Mouse (Mus musculus) midbrain, postnatal 0 days (tissue): ENCODE data around the gene Olfr800. TPM values are rescaled to one million over a fixed set of nuclear protein-coding genes. Genes with fewer than 3 reads are reported as not detected.

Source experiments
- ATAC-seq: fragments of 200-750 bp; cut with Nextera tagmentation; 2 replicates; pipeline ENCODE4 v1.8.0; 2017; ENCODE audit warnings: moderate number of reproducible peaks, mild to moderate bottlenecking, moderate TSS enrichment, moderate library complexity; ENCODE audit not compliant: low FRiP score
- DNase-seq: peaks from one replicate; pipeline ENCODE4 v3.0.0-alpha.2; 2015; ENCODE audit warnings: low spot score
- H3K27ac ChIP-seq: fragments of 300-500 bp; sonication (generic); 2 replicates; pipeline ENCODE4 v1.5.1; 2014; ENCODE audit warnings: low read depth, mild to moderate bottlenecking, low read length, mixed read lengths
- H3K27me3 ChIP-seq: fragments of 300-500 bp; sonication (generic); 2 replicates; pipeline ENCODE4 v1.6.1; 2014; ENCODE audit warnings: low read length, control low read depth, mixed read lengths; ENCODE audit not compliant: insufficient read depth
- H3K36me3 ChIP-seq: fragments of 300-500 bp; sonication (generic); 2 replicates; pipeline ENCODE4 v1.6.1; 2014; ENCODE audit warnings: low read length, control low read depth, mixed read lengths; ENCODE audit not compliant: insufficient read depth
- H3K4me1 ChIP-seq: fragments of 300-500 bp; sonication (generic); 2 replicates; pipeline ENCODE4 v1.6.1; 2014; ENCODE audit warnings: mild to moderate bottlenecking, control low read depth, antibody characterized with exemption, low read length, mixed read lengths; ENCODE audit not compliant: insufficient read depth
- H3K4me2 ChIP-seq: fragments of 300-500 bp; sonication (generic); 2 replicates; pipeline ENCODE4 v1.6.1; 2014; ENCODE audit warnings: low read depth, mild to moderate bottlenecking, low read length, mixed read lengths; ENCODE audit not compliant: poor library complexity, severe bottlenecking
- H3K4me3 ChIP-seq: fragments of 300-500 bp; sonication (generic); 2 replicates; pipeline ENCODE4 v1.5.1; 2014; ENCODE audit warnings: low read depth, mild to moderate bottlenecking, low read length, moderate library complexity
- H3K9ac ChIP-seq: fragments of 300-500 bp; sonication (generic); replicated peaks from 2 replicates; pipeline ENCODE4 v1.6.1; 2014; ENCODE audit warnings: mild to moderate bottlenecking, low read length, moderate library complexity, mixed read lengths; ENCODE audit not compliant: poor library complexity, severe bottlenecking
- H3K9me3 ChIP-seq: fragments of 300-500 bp; sonication (generic); 2 replicates; pipeline ENCODE4 v1.6.1; 2016; ENCODE audit warnings: low read length, control low read depth
- CTCF ChIP-seq: IDR thresholded peaks from 2 replicates; pipeline ENCODE4 v1.5.1; 2016; ENCODE audit warnings: antibody characterized with exemption, mild to moderate bottlenecking
- WGBS: fragments of 180-500 bp; shearing (Covaris S2); extraction: QIAGEN DNeasy Blood & Tissue Kit; methylation state at CpG from one replicate; pipeline ENCODE4 v1.1.7; 2014; 5-methylcytosine and 5-hydroxymethylcytosine counted together
- polyA plus RNA-seq: library from polyadenylated mRNA; unstranded; fragments of >200 nt; fragmentation: Nextera tagmentation; extraction: Ambion mirVana; gene quantifications from 2 replicates; pipeline ENCODE4 v1.2.1, GENCODE M21; 2015
- total RNA-seq: library from RNA; depleted of rRNA; stranded (reverse); fragments of >200 nt; gene quantifications from 2 replicates; pipeline ENCODE4 v1.2.3, GENCODE M21; 2014; rRNA removed

Olfr800 gene
- total and polyA plus RNA-seq, 2 experiments from 2014 or later = not detected

- Histone ChIP-seq H3K27ac (no peak overlapping the region), H3K4me3 (no peak overlapping the region), H3K36me3 (no peaks in the 10 kb centered on the region), H3K9me3 (no peaks in the 10 kb centered on the region), H3K27me3 (no peaks in the 10 kb centered on the region), H3K4me1 (no peaks in the 10 kb centered on the region), H3K9ac (no peak overlapping the region), H3K4me2 (no peak overlapping the region)
- DNase-seq (no peak), ATAC-seq (no peak)
- no peak for TF ChIP-seq CTCF
- 92% methylated on average over 1 of the region's 1 CpGs for WGBS
Observed at GRCm38 (mm10) chr10:129651763-129652162, 5.7 kb upstream of the Olfr800 start.

DNA sequence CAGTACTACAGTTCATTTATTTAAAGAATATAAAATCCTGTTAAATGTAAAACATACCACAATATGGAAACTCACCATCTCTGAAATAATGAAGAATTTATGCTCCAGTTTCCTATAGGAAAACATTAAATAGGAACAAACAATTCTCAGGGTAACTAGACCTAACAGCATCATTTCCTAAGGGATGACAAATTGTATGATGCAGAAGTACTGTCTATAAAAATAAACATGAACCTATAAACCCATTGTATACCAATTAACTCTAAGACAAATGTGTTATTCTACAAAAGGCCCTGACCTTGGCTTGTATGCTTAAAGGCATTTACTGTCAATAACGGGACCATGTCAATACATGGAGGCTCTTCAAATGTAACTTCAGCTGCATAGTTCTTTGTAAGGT lies 16.3 kb downstream of the Olfr800 start, which contains the start of gene Olfr801:
TSS of gene Olfr801 (minus strand) at position 101 of the 400 bp plus-strand sequence.
- Histone ChIP-seq H3K4me1 (no peaks in the 10 kb centered on the region), H3K9ac (no peak within 1 kb of the TSS), H3K36me3 (no peaks in the 10 kb centered on the region), H3K4me2 (no peak within 1 kb of the TSS), H3K4me3 (no peak within 1 kb of the TSS), H3K9me3 (no peaks in the 10 kb centered on the region), H3K27ac (no peak within 1 kb of the TSS), H3K27me3 (no peaks in the 10 kb centered on the region)
- DNase-seq (no peak), ATAC-seq (no peak)
- WGBS = 83% methylated on average over 1 of the region's 1 CpGs
- TF ChIP-seq CTCF = no peak

GRCm38 (mm10) chr10:129688069-129688468 lies 30.6 kb downstream of the Olfr800 start, which contains the start of gene Olfr802:
Olfr802 (minus strand) TSS chr10:129688169.
- Histone ChIP-seq H3K4me2 (no peak within 1 kb of the TSS), H3K36me3 (no peaks in the 10 kb centered on the region), H3K9me3 (no peaks in the 10 kb centered on the region), H3K4me1 (no peaks in the 10 kb centered on the region), H3K27me3 (no peaks in the 10 kb centered on the region), H3K9ac (no peak within 1 kb of the TSS), H3K27ac (no peak within 1 kb of the TSS), H3K4me3 (no peak within 1 kb of the TSS)
- ATAC-seq = no peak
- TF ChIP-seq CTCF = no peak
- 47% methylated on average over 1 of the region's 1 CpGs for WGBS
- DNase-seq = no peak

DNA sequence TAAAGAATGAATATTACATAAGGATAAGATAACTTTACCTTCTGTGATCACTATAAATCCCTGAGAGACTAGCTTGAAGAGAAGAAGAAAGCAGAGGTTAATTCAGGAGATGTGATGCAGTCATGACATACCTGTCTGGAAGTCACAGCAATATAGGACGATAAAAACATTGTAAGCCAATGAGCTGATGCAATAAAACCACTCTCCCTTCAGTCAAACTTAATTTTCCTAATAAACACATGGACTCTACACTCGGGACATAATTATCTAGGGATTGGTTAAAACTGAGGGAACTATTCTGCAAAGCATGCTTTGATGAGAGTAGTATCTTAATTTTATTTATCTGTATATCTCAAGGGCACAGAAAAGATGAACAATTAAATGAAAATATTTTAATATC lies 36.7 kb downstream of the Olfr800 start, which contains the start of gene Olfr803:
TSS of gene Olfr803 (minus strand) at position 101 of the 400 bp plus-strand sequence.
- 80% methylated on average over 2 of the region's 2 CpGs for WGBS
- DNase-seq (no peak), ATAC-seq (no peak)
- no peaks in the 10 kb centered on the region for H3K27me3 ChIP-seq
- H3K4me1 ChIP-seq = no peaks in the 10 kb centered on the region
- no peaks in the 10 kb centered on the region for H3K36me3 ChIP-seq
- no peak within 1 kb of the TSS for H3K27ac ChIP-seq
- H3K4me3 ChIP-seq = no peak within 1 kb of the TSS
- no peaks in the 10 kb centered on the region for H3K9me3 ChIP-seq
- no peak for TF ChIP-seq CTCF
- no peak within 1 kb of the TSS for H3K4me2 ChIP-seq
- no peak within 1 kb of the TSS for H3K9ac ChIP-seq

DNA sequence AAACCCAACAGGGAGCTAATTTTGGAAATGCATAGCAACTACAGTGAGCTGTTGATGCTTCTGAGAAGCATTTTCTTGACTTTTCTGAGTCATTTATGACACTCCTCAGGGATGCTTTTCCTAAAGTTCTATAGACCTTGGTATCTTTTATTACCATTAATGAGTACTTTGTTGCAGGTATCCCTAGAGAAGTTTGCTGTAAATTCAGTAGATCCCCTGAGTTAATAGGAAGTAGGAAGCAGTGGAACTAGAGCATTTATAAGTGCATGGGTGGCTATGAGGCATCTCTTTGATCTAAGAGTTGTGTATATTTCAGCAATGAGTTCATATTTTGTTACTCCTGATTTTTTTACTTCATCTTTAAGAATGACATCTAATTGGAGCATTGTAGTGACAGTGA lies 45.4 kb downstream of the Olfr800 start, which contains the start of gene Olfr804:
TSS of gene Olfr804 (plus strand) at position 301 of the 400 bp plus-strand sequence.
- H3K9ac ChIP-seq = no peak within 1 kb of the TSS
- DNase-seq (no peak), ATAC-seq (no peak)
- TF ChIP-seq CTCF = no peak
- H3K9me3 ChIP-seq = no peaks in the 10 kb centered on the region
- no peak within 1 kb of the TSS for H3K4me2 ChIP-seq
- no peaks in the 10 kb centered on the region for H3K27me3 ChIP-seq
- H3K36me3 ChIP-seq = no peaks in the 10 kb centered on the region
- no peak within 1 kb of the TSS for H3K27ac ChIP-seq
- H3K4me1 ChIP-seq = no peaks in the 10 kb centered on the region
- H3K4me3 ChIP-seq = no peak within 1 kb of the TSS

Other genes starting within 250 kb of the Olfr800 start
- not detected in 2 replicates for gene Olfr786, start 230.4 kb upstream of the Olfr800 start, total RNA-seq
- gene Olfr786, start 230.4 kb upstream of the Olfr800 start, polyA plus RNA-seq = not detected in 2 replicates
- not detected in 2 replicates for gene Olfr787, start 195.8 kb upstream of the Olfr800 start, total RNA-seq
- gene Olfr787, start 195.8 kb upstream of the Olfr800 start, polyA plus RNA-seq = not detected in 2 replicates
- not detected in 2 replicates for gene Olfr788, start 186.7 kb upstream of the Olfr800 start, total RNA-seq
- gene Olfr788, start 186.7 kb upstream of the Olfr800 start, polyA plus RNA-seq = not detected in 2 replicates
- not detected in 2 replicates for gene Olfr789, start 172.9 kb upstream of the Olfr800 start, total RNA-seq
- gene Olfr789, start 172.9 kb upstream of the Olfr800 start, polyA plus RNA-seq = not detected in 2 replicates
- not detected in 2 replicates for gene Olfr790, start 159.2 kb upstream of the Olfr800 start, total RNA-seq
- not detected in 2 replicates for gene Olfr790, start 159.2 kb upstream of the Olfr800 start, polyA plus RNA-seq
- not detected in 2 replicates for gene Olfr791, start 135.9 kb upstream of the Olfr800 start, total RNA-seq
- gene Olfr791, start 135.9 kb upstream of the Olfr800 start, polyA plus RNA-seq = not detected in 2 replicates
- gene Olfr792, start 118.5 kb upstream of the Olfr800 start, total RNA-seq = not detected in 2 replicates
- gene Olfr792, start 118.5 kb upstream of the Olfr800 start, polyA plus RNA-seq = not detected in 2 replicates
- not detected in 2 replicates for gene Olfr794, start 90.0 kb upstream of the Olfr800 start, total RNA-seq
- not detected in 2 replicates for gene Olfr794, start 90.0 kb upstream of the Olfr800 start, polyA plus RNA-seq
- not detected in 2 replicates for gene Olfr796, start 45.1 kb upstream of the Olfr800 start, total RNA-seq
- gene Olfr796, start 45.1 kb upstream of the Olfr800 start, polyA plus RNA-seq = not detected in 2 replicates
- not detected in 2 replicates for gene Olfr798, start 29.8 kb upstream of the Olfr800 start, total RNA-seq
- gene Olfr798, start 29.8 kb upstream of the Olfr800 start, polyA plus RNA-seq = not detected in 2 replicates
- not detected in 2 replicates for gene Olfr799, start 20.2 kb upstream of the Olfr800 start, total RNA-seq
- gene Olfr799, start 20.2 kb upstream of the Olfr800 start, polyA plus RNA-seq = not detected in 2 replicates
- not detected in 2 replicates for gene Olfr801, start 16.2 kb downstream of the Olfr800 start, total RNA-seq
- not detected in 2 replicates for gene Olfr801, start 16.2 kb downstream of the Olfr800 start, polyA plus RNA-seq
- not detected in 2 replicates for gene Olfr802, start 30.5 kb downstream of the Olfr800 start, total RNA-seq
- 0.04 and 0.11 TPM in 2 replicates for gene Olfr802, start 30.5 kb downstream of the Olfr800 start, polyA plus RNA-seq
- gene Olfr803, start 36.6 kb downstream of the Olfr800 start, total RNA-seq = not detected in 2 replicates
- gene Olfr803, start 36.6 kb downstream of the Olfr800 start, polyA plus RNA-seq = not detected in 2 replicates
- gene Olfr804, start 45.5 kb downstream of the Olfr800 start, total RNA-seq = not detected in 2 replicates
- not detected in 2 replicates for gene Olfr804, start 45.5 kb downstream of the Olfr800 start, polyA plus RNA-seq
- gene Olfr805, start 71.7 kb downstream of the Olfr800 start, total RNA-seq = not detected in 2 replicates
- gene Olfr805, start 71.7 kb downstream of the Olfr800 start, polyA plus RNA-seq = not detected in 2 replicates
- gene Olfr806, start 84.2 kb downstream of the Olfr800 start, total RNA-seq = not detected in 2 replicates
- gene Olfr806, start 84.2 kb downstream of the Olfr800 start, polyA plus RNA-seq = not detected in 2 replicates
- not detected in 2 replicates for gene Olfr807, start 100.1 kb downstream of the Olfr800 start, total RNA-seq
- gene Olfr807, start 100.1 kb downstream of the Olfr800 start, polyA plus RNA-seq = not detected in 2 replicates
- not detected in 2 replicates for gene Olfr808, start 107.8 kb downstream of the Olfr800 start, total RNA-seq
- gene Olfr808, start 107.8 kb downstream of the Olfr800 start, polyA plus RNA-seq = not detected in 2 replicates
- gene Olfr809, start 116.9 kb downstream of the Olfr800 start, total RNA-seq = not detected in 2 replicates
- not detected in 2 replicates for gene Olfr809, start 116.9 kb downstream of the Olfr800 start, polyA plus RNA-seq
- not detected in 2 replicates for gene Olfr810, start 137.2 kb downstream of the Olfr800 start, total RNA-seq
- not detected in 2 replicates for gene Olfr810, start 137.2 kb downstream of the Olfr800 start, polyA plus RNA-seq
- not detected in 2 replicates for gene Olfr811, start 146.7 kb downstream of the Olfr800 start, total RNA-seq
- not detected in 2 replicates for gene Olfr811, start 146.7 kb downstream of the Olfr800 start, polyA plus RNA-seq
- not detected in 2 replicates for gene Olfr812, start 188.4 kb downstream of the Olfr800 start, total RNA-seq
- not detected in 2 replicates for gene Olfr812, start 188.4 kb downstream of the Olfr800 start, polyA plus RNA-seq
- gene Olfr813, start 197.7 kb downstream of the Olfr800 start, total RNA-seq = not detected in 2 replicates
- not detected in 2 replicates for gene Olfr813, start 197.7 kb downstream of the Olfr800 start, polyA plus RNA-seq
- gene Olfr814, start 222.2 kb downstream of the Olfr800 start, total RNA-seq = not detected in 2 replicates
- not detected in 2 replicates for gene Olfr814, start 222.2 kb downstream of the Olfr800 start, polyA plus RNA-seq
- gene Olfr815, start 248.2 kb downstream of the Olfr800 start, total RNA-seq = not detected in 2 replicates
- not detected in 2 replicates for gene Olfr815, start 248.2 kb downstream of the Olfr800 start, polyA plus RNA-seq